Mouse (Mus musculus): ENCODE measurements around the gene Trp53tg5.

Trp53tg5 gene

GRCm38 (mm10) chr2:164429881-164430615 is 43.5 kb downstream of the Trp53tg5 start:
- no peak for DNase-seq

- no peak for DNase-seq
Measured at GRCm38 (mm10) chr2:164428451-164428850, 45.1 kb downstream of the Trp53tg5 start.

- DNase-seq = no peak
Measured at GRCm38 (mm10) chr2:164426952-164427351, 46.6 kb downstream of the Trp53tg5 start.

GRCm38 (mm10) chr2:164426121-164426520 is 47.4 kb downstream of the Trp53tg5 start:
- no peak for DNase-seq

GRCm38 (mm10) chr2:164425401-164425800 is 48.1 kb downstream of the Trp53tg5 start:
- no peak for DNase-seq

GRCm38 (mm10) chr2:164424406-164424805 is 49.1 kb downstream of the Trp53tg5 start:
- no peak for DNase-seq

GRCm38 (mm10) chr2:164423464-164423863 is 50.1 kb downstream of the Trp53tg5 start:
- DNase-seq = peak; percentile 39 to 50

GRCm38 (mm10) chr2:164422675-164423393 is 50.7 kb downstream of the Trp53tg5 start:
- DNase-seq = peak; percentile 45 to 55

- DNase-seq = no peak
Measured at GRCm38 (mm10) chr2:164421979-164422378, 51.5 kb downstream of the Trp53tg5 start.

- no peak for DNase-seq
Measured at GRCm38 (mm10) chr2:164421306-164421705, 52.2 kb downstream of the Trp53tg5 start.

Data from spleen, adult 18-20 months (tissue).